Mouse (Mus musculus) adrenal gland, adult 8-10 months (tissue): ENCODE data around the gene Dnah10. TPM values are rescaled to one million over a fixed set of nuclear protein-coding genes. Genes with fewer than 3 reads are reported as not detected.

Experiments used
- DNase-seq: peaks from one replicate; pipeline ENCODE4 v3.0.0; 2022
- total RNA-seq, 4 experiments: library from RNA; stranded (reverse); gene quantifications; 2 replicates each; pipeline ENCODE4 v1.2.4; 2022

The Dnah10 gene
- total RNA-seq, 4 experiments from 2014 or later, result 1.7 to 10.5 (median 5.8) TPM

DNA sequence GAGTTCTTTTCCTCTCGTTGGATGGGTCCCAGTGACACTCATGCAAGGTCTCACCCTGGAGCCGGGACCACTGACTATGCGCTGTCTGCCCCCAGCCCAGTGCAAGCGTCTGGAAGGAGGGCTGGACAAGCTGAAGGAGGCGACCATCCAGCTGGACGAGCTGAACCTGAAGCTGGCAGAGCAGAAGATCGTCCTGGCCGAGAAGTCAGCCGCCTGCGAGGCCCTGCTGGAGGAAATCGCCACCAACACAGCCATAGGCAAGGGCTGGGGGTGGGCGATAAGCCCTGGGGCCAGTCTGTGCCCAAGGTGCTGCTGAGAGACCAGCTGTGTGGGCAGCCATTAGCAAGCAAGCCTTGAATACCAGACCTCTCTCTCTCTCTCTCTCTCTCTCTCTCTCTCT, 87.6 kb downstream of the Dnah10 start:
- DNase-seq, result no peak

DNA sequence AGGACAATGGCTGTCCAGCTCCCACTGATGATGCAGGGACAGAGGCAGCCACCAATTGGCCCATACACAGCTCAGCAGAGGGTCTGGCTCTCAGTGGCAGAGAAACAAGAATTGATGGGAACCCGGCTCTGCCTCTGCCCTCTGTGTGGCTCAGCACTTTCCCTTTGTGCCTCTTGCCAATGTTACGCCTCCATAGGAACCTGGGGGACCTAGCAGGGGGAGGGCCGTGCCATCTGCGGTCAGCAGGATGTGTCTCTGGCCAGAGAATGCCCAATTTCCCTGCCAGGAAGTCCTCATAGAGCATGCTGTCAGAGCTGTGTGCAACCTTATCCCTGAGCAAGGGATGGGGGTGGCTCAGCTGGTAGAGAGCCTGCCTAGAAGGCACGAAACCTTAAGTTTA, 89.9 kb downstream of the Dnah10 start:
- DNase-seq, result no peak

DNA sequence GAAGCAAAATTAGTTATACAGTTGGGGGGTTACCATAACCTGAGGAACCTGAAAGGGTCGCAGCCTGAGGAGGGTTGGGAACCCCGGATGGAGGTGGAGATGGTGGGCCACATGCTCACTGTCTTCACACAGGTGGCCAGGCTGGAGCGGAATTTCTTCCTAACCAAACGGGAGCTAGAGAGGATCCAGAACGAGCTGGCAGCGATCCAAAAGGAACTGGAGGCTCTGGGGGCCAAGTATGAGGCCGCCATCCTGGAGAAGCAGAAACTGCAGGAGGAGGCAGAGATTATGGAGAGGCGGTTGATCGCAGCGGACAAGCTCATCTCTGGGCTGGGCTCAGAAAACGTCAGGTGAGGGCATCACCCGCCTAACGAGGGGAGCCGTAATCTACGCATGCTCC, 92.2 kb downstream of the Dnah10 start:
- DNase-seq, result no peak

DNA sequence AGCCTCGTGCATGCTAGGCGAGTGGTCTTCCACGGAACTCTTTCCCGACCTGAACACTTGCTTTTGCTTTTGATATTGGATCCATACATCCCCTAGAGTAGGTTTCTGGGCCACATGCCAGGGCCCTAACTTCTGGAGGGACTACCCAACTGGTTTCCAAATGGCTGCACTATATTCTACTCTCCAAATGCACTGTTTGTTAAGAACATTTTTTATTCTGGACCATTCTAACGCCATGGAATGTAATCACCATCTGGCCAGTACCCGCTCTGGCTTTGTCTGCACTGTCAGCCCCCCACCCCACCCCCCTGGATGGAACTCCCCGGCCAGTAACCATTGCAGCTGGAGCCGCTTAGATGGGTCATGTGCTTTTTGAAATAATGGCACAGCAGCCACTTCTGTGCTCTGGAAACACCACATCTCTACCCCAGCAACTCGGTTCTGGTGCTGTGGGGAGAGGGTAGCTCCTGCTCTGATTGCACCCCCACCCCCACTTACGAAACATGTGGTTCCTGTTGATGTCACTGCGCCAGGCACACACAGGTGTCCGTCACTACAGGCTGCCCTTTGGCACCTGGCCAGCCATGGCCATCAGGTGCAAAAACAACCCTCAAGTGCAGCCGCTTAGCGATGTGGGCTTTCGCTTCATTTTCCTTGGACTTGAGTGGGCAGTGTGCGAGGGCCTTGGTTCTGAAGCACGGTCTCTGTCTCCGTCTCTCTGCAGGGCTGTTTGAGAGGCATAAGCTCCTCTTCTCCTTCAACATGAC, 97.4 kb downstream of the Dnah10 start:
- DNase-seq, result no peak

DNA sequence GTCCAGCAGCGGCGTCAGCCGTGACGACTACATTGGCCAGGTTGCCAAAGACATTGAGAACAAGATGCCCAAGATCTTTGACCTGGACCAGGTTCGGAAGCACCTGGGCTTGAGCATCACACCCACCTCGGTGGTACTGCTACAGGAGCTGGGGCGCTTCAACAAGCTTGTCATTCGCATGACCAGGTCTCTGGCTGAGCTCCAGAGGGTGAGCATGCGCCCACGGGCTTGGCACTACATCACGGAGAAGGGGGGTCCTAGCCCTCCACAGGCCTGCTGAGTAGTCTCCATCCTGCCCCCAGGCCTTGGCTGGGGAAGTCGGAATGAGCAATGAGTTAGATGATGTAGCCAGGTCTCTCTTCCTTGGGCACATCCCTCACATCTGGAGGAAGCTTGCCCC, 105.4 kb downstream of the Dnah10 start:
- no peak for DNase-seq

DNA sequence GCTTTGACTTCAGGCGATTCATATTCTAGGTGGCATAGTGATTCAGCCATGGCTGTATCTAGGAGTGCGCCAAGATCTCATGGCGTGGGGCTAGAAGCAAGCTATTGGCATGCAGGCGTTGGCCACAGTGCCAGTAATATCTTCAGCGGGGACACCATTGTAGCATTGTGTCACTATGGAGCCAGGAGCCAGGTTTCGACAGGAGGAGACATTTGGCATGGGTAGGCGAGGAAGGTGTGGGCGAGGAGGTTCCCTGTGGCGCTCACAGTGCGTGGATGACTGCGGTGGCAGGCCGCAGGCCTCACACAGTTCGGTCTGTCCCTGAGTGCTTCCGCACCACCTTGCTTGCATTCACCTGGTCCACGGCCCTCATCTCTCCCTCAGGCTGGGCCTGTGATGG, 110.3 kb downstream of the Dnah10 start:
- DNase-seq, result no peak

DNA sequence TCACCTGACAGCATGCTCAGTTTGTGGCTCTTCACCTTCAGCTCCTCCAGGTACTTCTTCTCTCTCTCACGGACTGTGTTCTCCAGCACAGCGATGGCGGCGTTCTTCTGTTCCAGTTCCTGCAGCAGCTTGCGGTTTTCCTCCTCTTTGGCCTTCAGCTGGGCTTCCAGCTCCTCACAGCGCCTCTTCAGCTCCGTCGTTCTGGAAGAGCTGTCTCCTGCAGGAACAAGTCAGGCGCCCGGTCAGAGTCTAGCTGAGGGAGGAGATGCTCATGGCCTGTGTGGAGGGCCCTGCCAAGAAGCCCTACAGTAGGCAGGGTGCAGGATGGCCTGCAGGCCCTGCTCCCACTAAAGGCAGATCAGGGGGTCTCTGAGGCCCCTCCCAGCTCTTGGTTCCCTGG, 111.2 kb downstream of the Dnah10 start:
- no peak for DNase-seq

DNA sequence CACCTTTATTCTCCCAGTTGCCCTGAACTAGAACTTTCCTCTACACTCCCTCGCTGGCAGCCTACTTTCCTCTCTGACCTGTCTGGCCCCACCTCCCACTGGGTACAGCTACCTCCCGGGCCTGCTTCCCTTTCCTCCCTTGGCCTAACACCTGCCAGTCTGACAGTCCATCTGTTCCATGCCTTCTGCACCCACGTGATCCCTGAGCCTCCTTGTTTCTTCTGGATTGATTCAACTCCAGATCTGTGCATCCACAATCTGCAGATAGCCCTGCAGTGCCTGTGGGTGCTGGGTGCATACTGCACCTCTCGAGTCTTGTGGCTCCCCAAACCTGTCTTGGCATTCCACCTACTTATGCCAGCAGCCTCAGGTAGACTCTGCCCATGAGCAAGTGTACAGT, 111.7 kb downstream of the Dnah10 start:
- DNase-seq, result no peak

DNA sequence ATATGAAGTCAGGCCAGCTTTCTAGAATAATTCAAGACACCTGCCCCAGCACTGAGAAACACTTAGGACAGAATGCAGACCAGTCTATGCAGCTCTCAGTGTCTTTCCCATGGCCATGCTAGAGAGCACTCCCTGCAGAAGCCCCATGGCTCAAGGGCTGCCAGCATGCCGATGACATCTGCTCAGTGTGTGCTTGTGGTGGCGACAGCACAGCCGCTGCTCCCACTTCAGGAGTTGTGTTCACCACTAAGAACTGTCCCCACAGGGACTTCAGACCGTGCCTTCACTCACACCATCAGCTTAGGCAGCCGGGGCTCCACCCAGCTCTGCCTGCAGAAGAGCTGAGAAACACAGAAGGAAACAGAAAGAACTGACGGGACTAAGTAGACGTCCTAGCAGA, 115.3 kb downstream of the Dnah10 start:
- DNase-seq, result no peak

DNA sequence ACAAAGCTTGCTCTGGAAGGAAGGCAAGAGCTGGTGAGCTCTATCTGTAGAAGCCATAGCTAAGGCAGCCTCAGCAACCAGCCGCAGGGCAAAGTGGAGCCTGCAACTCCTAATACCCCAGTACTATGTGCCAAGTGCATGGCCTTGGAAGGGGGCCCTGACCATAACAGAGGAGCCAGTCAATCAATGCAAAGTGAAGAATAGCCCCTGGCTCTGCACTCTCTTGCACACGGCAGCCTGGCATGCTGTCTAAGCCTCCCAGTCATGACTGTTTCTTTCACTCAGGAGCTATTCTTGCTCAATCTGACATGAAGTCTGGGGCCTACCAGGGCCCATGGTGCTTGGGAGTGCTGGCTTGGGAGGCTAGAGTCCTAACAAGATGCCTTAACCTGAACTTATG, 115.8 kb downstream of the Dnah10 start:
- no peak for DNase-seq

DNA sequence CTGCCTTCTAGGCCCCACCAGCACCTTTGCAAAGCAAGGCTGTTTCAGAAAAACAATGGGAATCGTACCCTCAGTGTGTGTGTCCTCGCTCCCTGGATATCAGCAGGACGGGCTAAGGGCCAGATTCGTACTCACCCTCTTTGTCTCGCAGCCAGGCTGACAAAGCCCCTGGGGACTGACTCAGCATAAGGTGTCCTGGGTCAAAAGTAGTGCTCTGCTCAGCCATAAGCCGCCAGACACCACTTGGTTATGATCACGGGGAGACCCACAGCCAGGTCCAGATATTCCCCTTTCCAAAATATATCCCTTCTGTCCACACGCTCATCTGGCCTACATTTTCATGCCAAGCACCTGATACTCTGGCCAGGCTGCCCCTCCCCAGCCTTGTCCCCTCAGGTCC, 118.5 kb downstream of the Dnah10 start:
- no peak for DNase-seq

DNA sequence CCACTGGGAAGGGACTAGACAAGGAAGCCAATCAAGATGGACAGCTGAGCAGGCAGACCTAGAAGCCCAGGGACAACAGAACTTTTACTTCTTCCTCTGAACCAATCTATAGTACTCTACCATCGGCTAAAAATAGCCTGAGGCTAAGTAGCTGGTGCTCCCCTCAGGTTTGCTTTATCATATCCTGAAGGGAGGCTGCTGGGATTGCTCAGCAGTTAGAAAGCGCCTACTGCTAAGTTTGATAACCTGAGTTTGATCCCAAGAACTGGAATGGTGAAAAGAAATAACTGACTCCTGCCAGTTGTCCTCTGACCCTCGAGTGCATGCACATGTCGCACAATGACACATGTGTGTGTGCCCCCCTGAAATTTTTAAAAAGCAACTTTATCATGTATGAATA, 120.0 kb downstream of the Dnah10 start:
- no peak for DNase-seq

DNA sequence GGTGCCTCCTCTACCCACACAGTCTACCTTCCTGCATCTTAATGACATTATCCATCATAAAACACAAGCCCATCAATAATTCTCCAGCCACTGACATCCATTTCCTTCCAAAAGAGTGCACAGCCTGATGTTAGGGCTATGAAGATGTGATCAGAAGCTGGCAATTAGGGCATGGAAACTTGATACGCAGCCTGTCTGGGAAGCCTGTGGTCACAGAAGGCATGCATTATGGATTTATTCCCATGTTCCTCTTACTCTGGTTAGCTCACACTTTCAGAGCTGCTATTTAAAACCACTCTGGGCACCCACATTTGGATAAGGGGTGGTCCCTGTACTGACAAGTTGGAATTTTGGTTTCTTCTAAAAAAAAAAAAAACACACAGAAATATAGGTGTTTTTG, 122.1 kb downstream of the Dnah10 start:
- DNase-seq, result no peak

DNA sequence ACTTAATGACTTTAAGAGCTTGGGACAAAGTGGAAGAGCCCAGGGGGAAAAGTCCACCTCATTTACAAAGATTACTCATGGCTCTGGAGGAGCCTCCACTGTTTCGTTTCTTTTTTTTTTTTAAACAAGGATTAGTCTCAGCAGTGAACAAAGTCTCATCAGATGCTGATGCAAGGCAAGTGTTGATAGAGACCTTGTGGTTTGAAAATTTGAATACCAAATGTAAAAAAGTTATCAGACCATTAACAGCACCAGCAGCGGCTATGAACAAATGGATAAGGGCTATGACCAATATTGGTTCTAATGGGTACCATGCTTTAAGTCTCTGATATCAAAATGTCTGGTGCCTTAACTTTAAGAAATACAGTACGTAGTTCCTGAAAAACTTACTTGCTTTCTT, 124.1 kb downstream of the Dnah10 start:
- no peak for DNase-seq

DNA sequence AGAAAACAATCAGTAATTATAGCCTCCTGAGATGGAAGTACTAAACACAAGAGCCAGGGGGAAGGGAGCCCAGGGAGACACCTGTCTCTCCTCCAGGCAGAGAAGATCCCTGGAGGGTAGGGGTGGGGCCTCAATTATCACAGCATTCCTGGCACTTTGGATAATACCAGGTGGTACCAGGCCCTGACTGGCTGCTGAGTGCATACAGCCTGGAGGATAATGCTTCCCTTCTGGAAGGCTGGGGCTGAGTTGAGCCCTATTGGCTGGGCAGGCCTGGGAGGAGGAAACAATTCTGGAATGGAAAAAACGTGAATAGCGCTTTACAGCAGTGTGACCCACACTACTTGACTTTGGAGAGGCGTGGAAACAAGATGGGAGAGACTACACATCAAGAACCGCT, 126.7 kb downstream of the Dnah10 start:
- DNase-seq, result no peak

DNA sequence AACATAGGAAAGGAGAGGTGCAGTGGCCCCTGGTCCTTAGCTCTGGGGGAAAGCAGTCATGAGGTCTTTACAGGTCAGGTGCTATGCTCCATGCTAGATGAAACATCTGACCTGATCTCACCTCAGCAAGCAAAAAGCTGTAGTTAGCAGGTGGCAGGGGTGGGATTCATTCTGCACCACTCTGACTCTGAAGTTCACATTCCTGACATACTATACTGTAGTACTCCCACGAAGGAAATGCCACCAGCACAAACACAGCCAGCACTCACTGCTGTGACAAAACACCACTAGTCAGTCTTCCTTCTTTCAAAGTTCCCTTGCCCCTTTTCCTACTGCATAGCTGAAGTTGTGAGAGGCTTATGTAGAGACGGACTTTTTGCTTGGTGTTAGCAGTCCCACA, 127.4 kb downstream of the Dnah10 start:
- no peak for DNase-seq

DNA sequence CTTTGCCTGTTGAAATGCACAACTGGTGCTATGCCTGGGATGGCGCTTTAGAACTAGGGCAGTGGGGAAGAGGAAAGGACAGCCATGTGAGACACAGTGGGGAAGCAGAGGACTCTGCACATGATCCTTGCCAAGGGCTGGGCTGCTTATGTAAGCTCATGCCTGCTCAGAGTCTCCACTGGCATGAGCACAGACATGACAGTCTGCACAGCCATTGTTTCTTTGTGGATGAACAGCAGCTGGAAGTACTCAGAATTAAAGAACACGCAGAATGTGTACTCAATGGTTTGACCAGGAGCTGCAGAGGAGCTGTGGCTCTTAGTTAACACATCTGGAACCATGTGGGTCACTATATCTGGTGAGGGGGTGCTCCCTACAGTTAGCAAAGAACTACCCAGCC, 128.2 kb downstream of the Dnah10 start:
- DNase-seq, result no peak

DNA sequence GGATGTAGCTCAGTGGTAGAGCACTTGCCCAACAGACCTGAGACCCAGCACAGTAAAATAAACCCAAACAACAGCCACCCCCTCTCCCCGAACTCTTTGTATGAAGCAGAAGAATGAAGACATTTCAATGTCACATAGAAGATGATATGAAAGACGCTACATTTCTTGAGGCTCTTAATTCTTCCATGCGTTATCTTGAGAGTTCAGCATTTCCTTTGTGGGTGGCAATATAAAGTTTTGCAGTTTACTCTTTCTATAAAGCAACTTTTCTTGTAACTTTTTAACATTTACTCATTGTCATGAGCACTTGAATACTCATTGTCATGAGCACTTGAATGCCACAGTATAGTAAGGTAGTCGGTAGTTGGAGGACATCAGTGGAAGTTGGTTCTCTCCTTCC, 129.3 kb downstream of the Dnah10 start:
- no peak for DNase-seq

DNA sequence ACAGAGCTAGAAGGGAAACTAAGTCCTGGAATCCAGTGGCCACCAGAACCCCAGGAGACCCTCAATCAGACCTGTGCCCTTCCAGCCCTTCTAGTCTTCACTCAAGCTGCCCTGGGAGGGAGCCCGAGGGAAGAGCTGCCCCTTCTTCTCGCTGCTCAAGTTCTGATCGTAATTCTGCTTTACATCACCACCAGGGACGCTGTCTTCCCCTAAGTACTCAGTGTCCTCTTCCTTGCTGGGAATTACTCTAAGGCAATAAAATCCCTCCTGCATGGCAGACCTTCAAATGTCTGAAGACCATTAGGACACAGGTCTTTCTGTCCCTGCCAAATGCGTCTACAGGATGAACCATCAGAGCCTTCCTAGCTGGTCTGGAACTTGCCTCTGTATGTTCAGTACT, 135.1 kb downstream of the Dnah10 start:
- DNase-seq, result no peak

DNA sequence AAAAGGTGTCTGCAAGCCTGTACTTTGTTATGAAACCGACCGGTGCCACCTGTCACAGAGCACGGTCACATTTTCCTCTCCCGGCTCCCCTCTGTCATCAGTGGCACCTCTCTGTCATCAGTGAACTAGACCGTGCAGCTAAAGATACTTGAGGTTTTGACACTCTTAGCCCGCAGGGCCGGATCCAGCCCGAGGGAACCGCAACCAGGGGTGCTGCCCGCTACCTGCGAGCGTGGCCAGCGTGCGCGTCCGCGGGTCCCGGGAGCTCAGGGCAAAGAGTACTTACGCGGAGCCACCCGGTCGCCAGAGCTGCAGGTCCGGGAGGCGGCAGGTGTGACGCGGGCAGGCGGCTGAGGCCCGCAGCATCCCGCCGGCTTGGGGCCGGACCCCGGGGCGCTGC, 136.6 kb downstream of the Dnah10 start:
- DNase-seq, result no peak

DNA sequence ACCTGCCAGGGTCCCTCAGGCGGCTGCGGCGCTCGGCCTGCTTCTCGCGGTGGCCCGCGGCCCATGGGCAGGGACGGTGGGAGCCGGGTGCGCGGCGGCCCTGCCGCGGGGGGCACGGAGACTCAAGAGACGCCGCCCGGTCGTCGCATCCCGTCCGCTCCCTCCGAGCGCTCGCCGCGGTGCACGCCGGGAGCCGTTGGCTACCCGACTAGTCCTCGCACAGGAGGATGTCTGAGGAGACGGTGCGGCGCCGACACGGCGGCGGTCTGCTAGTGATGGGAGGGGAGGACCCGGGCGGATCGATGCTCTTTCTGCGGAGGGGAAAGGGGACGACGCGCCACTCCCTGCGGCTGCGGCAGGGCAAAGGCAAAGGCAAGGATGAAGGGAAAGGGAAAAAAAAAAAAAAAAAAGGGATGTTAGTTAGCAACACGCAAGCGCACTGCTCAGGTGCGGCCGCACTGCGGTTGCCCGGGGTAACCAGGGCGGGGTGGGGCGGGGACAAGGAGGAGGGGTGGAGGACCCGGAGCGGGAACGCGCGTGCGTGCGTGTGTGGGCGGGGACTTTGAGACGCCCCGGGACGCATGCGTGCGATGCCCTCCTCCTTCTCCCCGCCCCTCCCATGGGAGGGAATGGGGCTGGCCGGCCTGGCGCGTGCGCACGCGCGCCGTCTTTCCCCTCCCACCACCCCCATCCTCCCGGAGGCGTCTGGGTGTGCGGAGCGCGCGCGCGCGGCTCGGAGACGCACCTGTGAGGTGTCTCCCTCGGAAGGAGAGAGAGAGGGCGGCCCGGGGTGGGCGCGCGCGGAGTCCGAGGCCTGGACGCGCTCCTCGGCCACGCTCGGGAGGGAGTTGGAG, 137.4 kb downstream of the Dnah10 start, which contains the start of the genes Ccdc92 and Zfp664:
TSS of gene Ccdc92 (minus strand) at position 412 of the 854 bp plus-strand sequence.
TSS of gene Zfp664 (plus strand) at position 679 of the 854 bp plus-strand sequence.
- peak; percentile 95 for DNase-seq

DNA sequence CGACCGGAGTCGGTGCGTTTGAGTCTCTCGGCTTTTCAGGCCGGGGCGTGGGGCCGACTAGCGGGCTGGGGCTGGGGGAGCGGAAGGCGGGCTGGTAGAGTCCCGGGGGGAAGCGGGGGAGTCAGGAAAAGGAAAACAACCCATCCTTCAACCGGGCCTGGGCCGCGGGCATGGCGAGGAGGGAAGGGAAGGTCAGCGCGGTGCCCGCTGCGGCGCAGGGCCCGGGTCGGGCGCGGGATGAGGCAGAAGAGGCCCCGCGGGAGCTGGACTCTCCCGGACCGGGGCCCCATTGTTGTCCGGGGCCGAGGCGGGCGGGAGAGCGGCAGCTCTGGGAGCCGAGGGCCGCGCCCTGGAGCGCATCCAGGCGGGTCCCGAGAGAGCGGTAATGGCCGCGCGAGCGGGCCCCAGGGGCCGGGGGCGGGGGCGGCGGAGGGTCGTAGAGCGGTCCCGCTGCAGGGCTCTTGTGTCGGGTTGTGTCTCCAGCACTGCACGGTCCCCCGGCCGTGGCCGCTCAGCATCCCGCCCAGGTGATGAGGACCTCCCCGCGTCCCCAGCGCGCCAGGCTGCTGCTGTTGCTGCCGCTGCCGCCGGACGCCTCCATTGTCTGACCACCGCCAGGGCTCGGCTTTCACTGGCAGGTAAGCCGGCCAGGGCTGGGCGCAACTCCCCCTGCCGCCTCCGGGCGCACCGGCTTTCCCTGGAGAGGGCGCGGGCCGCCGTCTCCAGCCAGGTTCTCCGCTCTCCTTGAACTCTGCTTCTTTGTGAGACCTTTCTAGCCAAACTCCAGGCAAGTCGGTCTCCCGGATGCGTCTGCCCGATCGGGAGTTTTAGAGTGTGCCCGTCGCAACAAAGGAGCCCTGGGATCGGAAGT, 138.2 kb downstream of the Dnah10 start:
- DNase-seq, result no peak

DNA sequence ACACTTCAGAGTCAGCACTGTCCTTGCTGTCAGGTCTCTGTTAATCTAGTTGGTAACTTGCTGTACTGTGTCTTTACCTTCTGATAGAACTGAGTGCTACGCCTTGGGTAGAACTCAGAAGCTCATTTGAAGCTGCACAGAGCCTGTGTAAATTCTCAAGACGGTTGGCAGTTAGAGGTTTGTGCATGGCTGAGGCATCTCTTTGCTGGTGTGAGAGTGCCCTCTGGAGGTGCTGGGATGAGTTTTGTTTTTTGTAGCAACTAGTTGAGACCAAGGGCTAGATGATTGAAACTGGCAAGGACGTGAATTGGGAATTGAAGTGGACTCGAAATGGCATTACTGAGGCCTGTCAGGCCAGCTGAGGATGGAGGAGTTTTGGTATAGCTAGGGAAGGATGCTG, 144.1 kb downstream of the Dnah10 start:
- no peak for DNase-seq
